Mouse (Mus musculus): ENCODE measurements around the gene Usp3. TPM values are rescaled to one million over a fixed set of nuclear protein-coding genes. Genes with fewer than 3 reads are reported as not detected.

Usp3 gene
- polyA plus RNA-seq, 1 experiment = 63.7 TPM

DNA sequence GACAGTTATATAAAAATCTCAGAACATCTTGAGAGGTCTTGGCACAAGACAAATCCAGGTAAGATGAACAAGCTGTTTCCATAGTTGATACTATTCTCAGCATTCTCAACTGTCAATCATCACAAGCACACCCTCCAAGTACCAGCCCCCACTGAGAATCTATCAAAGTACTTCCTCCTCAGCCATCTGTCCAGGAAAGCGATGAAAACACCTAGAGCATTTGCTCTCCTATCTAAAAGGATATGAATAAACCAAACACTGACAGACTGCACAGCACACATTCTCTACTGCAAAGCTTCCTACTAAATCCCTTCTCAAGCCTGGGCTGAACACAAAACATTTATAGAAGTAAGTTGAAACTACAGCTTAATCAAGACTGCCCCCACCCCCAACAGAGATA is 6.4 kb downstream of the Usp3 start:
- TF ChIP-seq POLR2A (IDR thresholded peaks at IDR 0.05; ENCODE audit: borderline replicate concordance, extremely low read depth, insufficient read depth, insufficient read length, poor library complexity, severe bottlenecking) (no peak), CTCF (IDR thresholded peaks at IDR 0.05; ENCODE audit: borderline replicate concordance, extremely low read depth, insufficient read depth, insufficient read length) (no peak)
- no peak for DNase-seq (ENCODE audit: low read depth)

DNA sequence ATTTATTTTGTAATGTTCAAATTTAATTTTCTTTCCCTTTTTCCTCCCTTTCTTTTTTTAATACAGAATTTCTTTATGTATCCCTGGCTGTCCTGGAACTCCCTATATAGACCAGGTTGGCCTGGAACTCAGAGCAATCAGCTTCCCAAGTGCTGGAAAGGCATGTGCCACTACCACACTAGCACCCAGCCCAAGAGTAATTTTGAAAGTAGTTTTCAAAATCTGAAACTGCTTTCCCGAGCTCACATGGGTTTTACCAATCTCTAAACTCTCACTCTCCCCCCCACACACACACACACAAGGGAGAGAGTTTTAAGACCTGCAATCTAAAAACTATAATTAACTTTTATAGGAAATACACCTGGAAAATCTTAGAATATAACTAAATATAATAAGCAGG is 7.8 kb downstream of the Usp3 start:
- TF ChIP-seq CTCF (IDR thresholded peaks at IDR 0.05; ENCODE audit: borderline replicate concordance, extremely low read depth, insufficient read depth, insufficient read length) = no peak
- no peak for TF ChIP-seq POLR2A (IDR thresholded peaks at IDR 0.05; ENCODE audit: borderline replicate concordance, extremely low read depth, insufficient read depth, insufficient read length, poor library complexity, severe bottlenecking)
- DNase-seq (ENCODE audit: low read depth) = no peak

DNA sequence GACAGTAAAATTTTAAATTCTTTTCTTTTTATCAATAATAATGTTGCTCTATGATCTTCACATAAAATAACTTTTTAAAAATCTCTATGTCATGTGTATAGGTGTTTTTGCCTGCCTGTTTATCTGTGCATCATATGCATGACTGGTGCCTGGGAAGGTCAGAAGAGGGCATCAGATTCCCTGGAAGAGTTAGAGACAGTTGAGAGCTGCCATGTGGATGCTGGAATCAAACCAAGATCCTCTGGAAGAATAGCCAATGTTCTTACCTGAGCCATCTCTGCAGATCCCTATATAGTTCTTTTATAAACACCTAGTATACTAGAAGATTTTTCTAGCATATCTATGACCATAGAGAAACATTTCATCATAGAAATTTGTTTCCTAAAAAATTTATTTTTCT is 8.8 kb downstream of the Usp3 start:
- no peak for DNase-seq (ENCODE audit: low read depth)
- no peak for TF ChIP-seq POLR2A (IDR thresholded peaks at IDR 0.05; ENCODE audit: borderline replicate concordance, extremely low read depth, insufficient read depth, insufficient read length, poor library complexity, severe bottlenecking)

- DNase-seq (ENCODE audit: low read depth) = no peak
- no peak for TF ChIP-seq POLR2A (IDR thresholded peaks at IDR 0.05; ENCODE audit: borderline replicate concordance, extremely low read depth, insufficient read depth, insufficient read length, poor library complexity, severe bottlenecking)
- TF ChIP-seq CTCF (IDR thresholded peaks at IDR 0.05; ENCODE audit: borderline replicate concordance, extremely low read depth, insufficient read depth, insufficient read length) = no peak
Observed at GRCm38 (mm10) chr9:66583244-66583643, 9.7 kb downstream of the Usp3 start.

GRCm38 (mm10) chr9:66581694-66582093 is 11.2 kb downstream of the Usp3 start:
- DNase-seq (ENCODE audit: low read depth) = no peak
- TF ChIP-seq CTCF (IDR thresholded peaks at IDR 0.05; ENCODE audit: borderline replicate concordance, extremely low read depth, insufficient read depth, insufficient read length) (no peak), POLR2A (IDR thresholded peaks at IDR 0.05; ENCODE audit: borderline replicate concordance, extremely low read depth, insufficient read depth, insufficient read length, poor library complexity, severe bottlenecking) (no peak)

DNA sequence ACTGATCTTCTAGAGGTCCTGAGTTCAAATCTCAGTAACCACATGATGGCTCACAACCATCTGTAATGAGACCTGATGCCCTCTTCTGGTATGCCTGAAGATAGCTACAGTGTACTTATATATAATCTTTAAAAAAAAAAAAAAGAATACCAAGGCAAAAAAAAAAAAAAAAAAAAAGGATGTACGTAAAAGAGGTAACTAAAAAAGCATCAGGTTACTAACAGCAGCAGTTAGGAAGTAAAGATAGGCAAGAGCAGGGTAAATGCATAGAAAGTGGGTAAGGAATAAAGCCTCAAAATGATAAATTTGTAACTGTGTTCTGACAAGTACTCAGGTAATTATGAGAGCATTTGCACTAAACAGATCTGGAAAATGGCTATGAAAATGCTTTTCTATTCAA is 12.2 kb downstream of the Usp3 start:
- TF ChIP-seq CTCF (IDR thresholded peaks at IDR 0.05; ENCODE audit: borderline replicate concordance, extremely low read depth, insufficient read depth, insufficient read length) = no peak
- no peak for TF ChIP-seq POLR2A (IDR thresholded peaks at IDR 0.05; ENCODE audit: borderline replicate concordance, extremely low read depth, insufficient read depth, insufficient read length, poor library complexity, severe bottlenecking)
- no peak for DNase-seq (ENCODE audit: low read depth)

DNA sequence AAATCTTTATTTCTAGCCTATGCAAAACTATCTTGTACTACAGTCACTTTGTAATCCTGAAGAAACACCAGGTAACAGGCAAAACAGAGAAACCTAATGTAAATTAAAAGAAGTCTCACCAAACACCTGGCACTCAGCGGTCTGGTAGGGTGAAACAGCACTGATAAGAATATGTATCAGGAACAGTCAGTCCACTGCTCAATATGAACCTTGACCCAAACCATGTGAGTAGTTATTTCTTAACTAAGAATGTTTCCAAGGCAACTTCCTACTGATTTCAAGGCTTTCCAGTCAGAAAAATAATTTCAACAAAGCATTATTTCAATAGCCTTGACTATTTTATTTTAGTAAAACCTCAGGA is 17.1 kb downstream of the Usp3 start:
- TF ChIP-seq CTCF (IDR thresholded peaks at IDR 0.05; ENCODE audit: borderline replicate concordance, extremely low read depth, insufficient read depth, insufficient read length) (no peak), POLR2A (IDR thresholded peaks at IDR 0.05; ENCODE audit: borderline replicate concordance, extremely low read depth, insufficient read depth, insufficient read length, poor library complexity, severe bottlenecking) (no peak)
- DNase-seq (ENCODE audit: low read depth) = no peak

DNA sequence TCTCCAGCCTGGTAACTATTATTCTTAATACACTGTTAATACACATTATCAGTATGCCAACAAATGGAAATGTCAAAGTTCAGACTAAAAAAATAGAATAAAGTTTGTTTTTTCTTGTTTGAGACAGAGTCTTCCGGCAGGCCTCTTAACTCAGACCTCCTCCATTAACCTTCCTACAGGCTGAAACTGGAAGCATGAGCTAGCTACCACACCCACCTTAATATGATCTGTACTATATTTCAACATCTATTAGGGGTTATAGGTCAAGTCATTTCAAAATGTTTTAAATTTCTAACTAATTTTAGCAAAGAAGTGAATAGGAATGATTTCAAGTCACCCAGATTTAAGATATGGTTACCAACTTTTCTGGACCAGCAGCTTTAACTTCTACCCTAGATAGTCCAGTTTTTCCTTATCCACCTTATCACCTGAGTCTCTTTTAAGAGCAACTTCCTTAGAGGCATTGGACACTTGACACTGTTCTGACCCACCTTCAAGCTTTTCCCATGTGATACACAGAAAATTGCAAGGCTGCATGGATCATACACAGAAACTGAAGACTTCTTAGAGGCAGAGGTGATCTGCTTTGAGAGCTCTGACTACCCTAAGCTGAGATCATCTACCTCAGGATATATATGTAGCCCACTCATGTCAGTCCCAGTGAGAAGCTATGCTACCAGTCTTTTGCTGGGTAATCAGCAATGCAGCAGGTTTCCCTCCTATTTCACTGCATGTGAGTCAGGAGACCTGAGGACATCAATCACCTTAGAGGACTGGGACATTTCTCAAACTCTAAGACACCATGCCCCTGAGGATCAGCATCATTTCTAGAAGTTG is 17.7 kb downstream of the Usp3 start:
- no peak for DNase-seq (ENCODE audit: low read depth)
- TF ChIP-seq CTCF (IDR thresholded peaks at IDR 0.05; ENCODE audit: borderline replicate concordance, extremely low read depth, insufficient read depth, insufficient read length) (no peak), POLR2A (IDR thresholded peaks at IDR 0.05; ENCODE audit: borderline replicate concordance, extremely low read depth, insufficient read depth, insufficient read length, poor library complexity, severe bottlenecking) (no peak)

- TF ChIP-seq CTCF (IDR thresholded peaks at IDR 0.05; ENCODE audit: borderline replicate concordance, extremely low read depth, insufficient read depth, insufficient read length) = no peak
- TF ChIP-seq POLR2A (IDR thresholded peaks at IDR 0.05; ENCODE audit: borderline replicate concordance, extremely low read depth, insufficient read depth, insufficient read length, poor library complexity, severe bottlenecking) = no peak
- no peak for DNase-seq (ENCODE audit: low read depth)
Observed at GRCm38 (mm10) chr9:66571986-66572700, 20.8 kb downstream of the Usp3 start.

- no peak for TF ChIP-seq POLR2A (IDR thresholded peaks at IDR 0.05; ENCODE audit: borderline replicate concordance, extremely low read depth, insufficient read depth, insufficient read length, poor library complexity, severe bottlenecking)
- DNase-seq (ENCODE audit: low read depth) = no peak
Observed at GRCm38 (mm10) chr9:66562215-66562614, 30.7 kb downstream of the Usp3 start.

- no peak for DNase-seq (ENCODE audit: low read depth)
- TF ChIP-seq POLR2A (IDR thresholded peaks at IDR 0.05; ENCODE audit: borderline replicate concordance, extremely low read depth, insufficient read depth, insufficient read length, poor library complexity, severe bottlenecking) (no peak), CTCF (IDR thresholded peaks at IDR 0.05; ENCODE audit: borderline replicate concordance, extremely low read depth, insufficient read depth, insufficient read length) (no peak)
Observed at GRCm38 (mm10) chr9:66561496-66561895, 31.4 kb downstream of the Usp3 start.

DNA sequence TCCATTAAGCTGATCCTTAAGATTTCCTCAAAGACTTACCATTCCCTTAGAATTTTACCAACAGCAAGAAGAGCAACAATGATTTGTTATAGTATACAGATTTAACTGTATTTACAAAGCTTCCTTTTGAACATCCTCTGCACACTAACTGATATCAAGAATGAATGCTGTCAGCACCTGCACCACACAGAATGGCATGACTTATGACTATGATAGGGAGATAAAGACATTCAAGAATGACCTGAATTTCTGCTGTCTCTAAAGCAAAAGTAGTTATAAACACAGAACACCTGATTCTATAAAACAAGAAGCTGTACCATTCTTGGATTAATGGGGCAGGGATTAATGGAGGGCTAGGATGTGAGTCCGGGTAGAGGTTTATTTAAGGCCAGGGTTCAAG is 32.2 kb downstream of the Usp3 start:
- TF ChIP-seq CTCF (IDR thresholded peaks at IDR 0.05; ENCODE audit: borderline replicate concordance, extremely low read depth, insufficient read depth, insufficient read length) (no peak), POLR2A (IDR thresholded peaks at IDR 0.05; ENCODE audit: borderline replicate concordance, extremely low read depth, insufficient read depth, insufficient read length, poor library complexity, severe bottlenecking) (no peak)
- DNase-seq (ENCODE audit: low read depth) = peak; percentile 7
